Mouse (Mus musculus) thymus, adult 2 months (tissue): ENCODE data around the gene Zfp281. TPM values are rescaled to one million over a fixed set of nuclear protein-coding genes. Genes with fewer than 3 reads are reported as not detected.

Source experiments
- DNase-seq: peaks from one replicate; pipeline ENCODE4 v3.0.0; 2021
- H3K27ac ChIP-seq: fragments of 200-500 bp; 2 replicates; pipeline ENCODE4 v1.5.1; 2012; ENCODE audit warnings: low read length, control low read depth; ENCODE audit not compliant: control insufficient read depth, insufficient read depth
- H3K27me3 ChIP-seq: fragments of 200-500 bp; 2 replicates; pipeline ENCODE4 v1.6.1; 2012; ENCODE audit warnings: mild to moderate bottlenecking, low read length, moderate library complexity, mixed read lengths; ENCODE audit not compliant: control insufficient read depth, insufficient read depth
- H3K36me3 ChIP-seq: fragments of 200-500 bp; 2 replicates; pipeline ENCODE4 v1.6.1; 2012; ENCODE audit warnings: mild to moderate bottlenecking, low read length, moderate library complexity; ENCODE audit not compliant: control insufficient read depth, insufficient read depth
- H3K4me1 ChIP-seq: fragments of 200-500 bp; replicated peaks from 2 replicates; pipeline ENCODE4 v1.6.1; 2012; ENCODE audit warnings: low read length; ENCODE audit not compliant: control insufficient read depth, insufficient read depth
- H3K4me3 ChIP-seq: fragments of 200-500 bp; 2 replicates; pipeline ENCODE4 v1.5.1; 2012; ENCODE audit warnings: mild to moderate bottlenecking, low read length, control low read depth, moderate library complexity; ENCODE audit not compliant: control insufficient read depth, insufficient read depth
- CTCF ChIP-seq: fragments of 200-500 bp; IDR thresholded peaks from 2 replicates; pipeline ENCODE4 v1.5.1; 2012; ENCODE audit warnings: mild to moderate bottlenecking, control low read depth, low read length, moderate library complexity, borderline replicate concordance; ENCODE audit not compliant: control insufficient read depth, poor library complexity, insufficient read depth; ENCODE audit errors: extremely low read depth
- POLR2A ChIP-seq: fragments of 200-500 bp; IDR thresholded peaks from 2 replicates; pipeline ENCODE4 v1.6.1; 2012; ENCODE audit warnings: mild to moderate bottlenecking, low read length, control low read depth, moderate library complexity; ENCODE audit not compliant: control insufficient read depth, poor library complexity, insufficient read depth; ENCODE audit errors: extremely low read depth
- WGBS: fragments of 180-500 bp; shearing (Covaris S2); methylation state at CpG from one replicate; pipeline ENCODE4 v1.1.7; 2018; 5-methylcytosine and 5-hydroxymethylcytosine counted together
- polyA plus RNA-seq: library from polyadenylated mRNA; depleted of rRNA; stranded (reverse); fragments of >200 nt; gene quantifications from 2 replicates; pipeline ENCODE4 v1.2.3, GENCODE M21; 2012

Gene Zfp281
- polyA plus RNA-seq, 1 experiment = 6.2 TPM

GRCm38 (mm10) chr1:136626756-136627155 is 2.1 kb downstream of the Zfp281 start:
- Histone ChIP-seq H3K27me3 (no peaks in the 10 kb centered on the region), H3K36me3 (0 out of 2 replicates have a peak, but pooled peaks cover 6% of the 10 kb centered on the region), H3K4me1 (peaks cover 10% of the 10 kb centered on the region), H3K4me3 (no peak overlapping the region), H3K27ac (no peak overlapping the region)
- DNase-seq = no peak
- TF ChIP-seq CTCF = no peak
- TF ChIP-seq POLR2A = no peak
- 95% methylated on average over 5 of the region's 5 CpGs for WGBS

DNA sequence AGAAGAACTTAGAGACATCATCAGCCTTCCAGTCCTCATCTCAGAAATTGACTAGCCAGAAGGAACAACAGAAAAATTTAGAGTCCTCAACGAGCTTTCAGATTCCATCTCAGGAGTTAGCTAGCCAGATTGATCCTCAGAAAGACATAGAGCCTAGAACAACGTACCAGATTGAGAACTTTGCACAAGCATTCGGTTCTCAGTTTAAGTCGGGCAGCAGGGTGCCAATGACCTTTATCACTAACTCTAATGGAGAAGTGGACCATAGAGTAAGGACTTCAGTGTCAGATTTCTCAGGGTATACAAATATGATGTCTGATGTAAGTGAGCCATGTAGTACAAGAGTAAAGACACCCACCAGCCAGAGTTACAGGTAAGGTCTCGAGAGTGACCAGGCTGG is 2.9 kb downstream of the Zfp281 start:
- H3K27me3 ChIP-seq = no peaks in the 10 kb centered on the region
- DNase-seq = no peak
- H3K4me1 ChIP-seq = peaks cover 10% of the 10 kb centered on the region
- no peak overlapping the region for H3K27ac ChIP-seq
- 0 out of 2 replicates have a peak, but pooled peaks cover 6% of the 10 kb centered on the region for H3K36me3 ChIP-seq
- WGBS = 93% methylated on average over 5 of the region's 5 CpGs
- TF ChIP-seq CTCF (no peak), POLR2A (no peak)
- no peak overlapping the region for H3K4me3 ChIP-seq

GRCm38 (mm10) chr1:136632891-136633290 is 8.2 kb downstream of the Zfp281 start:
- TF ChIP-seq POLR2A = no peak
- no peak for TF ChIP-seq CTCF
- peaks cover 9% of the 10 kb centered on the region for H3K4me1 ChIP-seq
- no peak for DNase-seq
- WGBS = 97% methylated on average over 3 of the region's 3 CpGs
- H3K27ac ChIP-seq = no peak overlapping the region
- H3K36me3 ChIP-seq = no peaks in the 10 kb centered on the region
- H3K4me3 ChIP-seq = no peak overlapping the region
- H3K27me3 ChIP-seq = no peaks in the 10 kb centered on the region

DNA sequence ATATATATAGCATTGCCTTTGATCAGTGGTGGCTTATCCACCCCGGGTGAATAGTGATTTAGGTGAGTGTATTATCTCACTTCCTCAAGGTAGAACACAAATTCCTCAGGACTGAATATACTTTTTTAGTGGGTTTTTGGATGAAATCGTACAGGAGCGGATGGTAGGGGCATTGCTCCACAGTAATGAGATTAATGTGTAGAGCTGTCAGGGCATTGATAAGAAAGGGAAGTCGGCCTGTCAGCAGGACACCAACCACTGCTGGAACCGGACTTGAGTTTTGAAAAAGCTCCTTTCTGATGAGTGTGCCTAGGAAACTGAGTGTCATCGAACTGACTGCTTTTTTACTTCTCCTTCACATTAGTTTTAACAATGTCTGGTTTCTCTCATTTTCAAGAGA is 10.9 kb downstream of the Zfp281 start:
- Histone ChIP-seq H3K36me3 (no peaks in the 10 kb centered on the region), H3K4me1 (peaks cover 11% of the 10 kb centered on the region), H3K4me3 (no peak overlapping the region), H3K27me3 (no peaks in the 10 kb centered on the region), H3K27ac (no peak overlapping the region)
- 42% methylated on average over 6 of the region's 6 CpGs for WGBS
- DNase-seq = no peak
- TF ChIP-seq CTCF (no peak), POLR2A (no peak)

- 20% methylated on average over 6 of the region's 6 CpGs for WGBS
- TF ChIP-seq CTCF (no peak), POLR2A (no peak)
- H3K4me3 ChIP-seq = no peak overlapping the region
- no peaks in the 10 kb centered on the region for H3K36me3 ChIP-seq
- H3K4me1 ChIP-seq = peaks cover 11% of the 10 kb centered on the region
- DNase-seq = peak; percentile 21
- no peaks in the 10 kb centered on the region for H3K27me3 ChIP-seq
- peak overlapping the region; percentile 10; the same call in 1 of the 2 replicates for H3K27ac ChIP-seq
These were observed 12.2 kb downstream of the Zfp281 start for GRCm38 (mm10) chr1:136636946-136637345.

- no peaks in the 10 kb centered on the region for H3K27me3 ChIP-seq
- DNase-seq = no peak
- no peak for TF ChIP-seq POLR2A
- TF ChIP-seq CTCF = no peak
- peaks cover 11% of the 10 kb centered on the region for H3K4me1 ChIP-seq
- 86% methylated on average over 4 of the region's 4 CpGs for WGBS
- H3K4me3 ChIP-seq = no peak overlapping the region
- no peaks in the 10 kb centered on the region for H3K36me3 ChIP-seq
- H3K27ac ChIP-seq = no peak overlapping the region
These were observed 13.0 kb downstream of the Zfp281 start for GRCm38 (mm10) chr1:136637696-136638095.

GRCm38 (mm10) chr1:136638211-136638610 is 13.5 kb downstream of the Zfp281 start:
- WGBS = 93% methylated on average over 7 of the region's 7 CpGs
- no peak overlapping the region for H3K27ac ChIP-seq
- no peak for DNase-seq
- no peaks in the 10 kb centered on the region for H3K36me3 ChIP-seq
- peaks cover 11% of the 10 kb centered on the region for H3K4me1 ChIP-seq
- no peak overlapping the region for H3K4me3 ChIP-seq
- no peak for TF ChIP-seq CTCF
- TF ChIP-seq POLR2A = no peak
- no peaks in the 10 kb centered on the region for H3K27me3 ChIP-seq
